Mouse (Mus musculus) stomach, embryonic 16.5 days (tissue): ENCODE measurements at regions not wholly inside any gene's neighbourhood (a gene's known extent, or its start where the extent isn't known, plus 50 kb on each side); places are given as distances from the start of the nearest gene placed in this dataset.

Experiments
- ATAC-seq: fragments of 200-750 bp; cut with Nextera tagmentation; 2 replicates; pipeline ENCODE4 v1.8.0; 2017; ENCODE audit warnings: moderate number of reproducible peaks, moderate TSS enrichment; ENCODE audit not compliant: insufficient read depth, low FRiP score
- H3K27ac ChIP-seq: fragments of 300-500 bp; sonication (generic); 2 replicates; pipeline ENCODE4 v1.5.1; 2014; ENCODE audit warnings: low read length
- H3K27me3 ChIP-seq: fragments of 300-500 bp; sonication (generic); 2 replicates; pipeline ENCODE4 v1.6.1; 2014; ENCODE audit warnings: low read length, control low read depth, mixed read lengths; ENCODE audit not compliant: control insufficient read depth, insufficient read depth
- H3K36me3 ChIP-seq: fragments of 300-500 bp; sonication (generic); 2 replicates; pipeline ENCODE4 v1.6.1; 2014; ENCODE audit warnings: low read length; ENCODE audit not compliant: control insufficient read depth, insufficient read depth
- H3K4me1 ChIP-seq: fragments of 300-500 bp; sonication (generic); 2 replicates; pipeline ENCODE4 v1.6.1; 2014; ENCODE audit warnings: low read length, control low read depth, mixed read lengths; ENCODE audit not compliant: control insufficient read depth, insufficient read depth
- H3K4me2 ChIP-seq: fragments of 300-500 bp; sonication (generic); 2 replicates; pipeline ENCODE4 v1.6.1; 2014; ENCODE audit warnings: low read depth, low read length, mixed read lengths
- H3K4me3 ChIP-seq: fragments of 300-500 bp; sonication (generic); replicated peaks from 2 replicates; pipeline ENCODE4 v1.5.1; 2014; ENCODE audit warnings: mild to moderate bottlenecking, low read length
- H3K9ac ChIP-seq: fragments of 300-500 bp; sonication (generic); 2 replicates; pipeline ENCODE4 v1.6.1; 2014; ENCODE audit warnings: low read length
- H3K9me3 ChIP-seq: fragments of 300-500 bp; sonication (generic); replicated peaks from 2 replicates; pipeline ENCODE4 v1.6.1; 2016; ENCODE audit warnings: low read length, control low read depth; ENCODE audit not compliant: control insufficient read depth
- WGBS: fragments of 180-500 bp; shearing (Covaris S2); extraction: QIAGEN DNeasy Blood & Tissue Kit; methylation state at CpG from one replicate; pipeline ENCODE4 v1.1.7; 2014; 5-methylcytosine and 5-hydroxymethylcytosine counted together

DNA sequence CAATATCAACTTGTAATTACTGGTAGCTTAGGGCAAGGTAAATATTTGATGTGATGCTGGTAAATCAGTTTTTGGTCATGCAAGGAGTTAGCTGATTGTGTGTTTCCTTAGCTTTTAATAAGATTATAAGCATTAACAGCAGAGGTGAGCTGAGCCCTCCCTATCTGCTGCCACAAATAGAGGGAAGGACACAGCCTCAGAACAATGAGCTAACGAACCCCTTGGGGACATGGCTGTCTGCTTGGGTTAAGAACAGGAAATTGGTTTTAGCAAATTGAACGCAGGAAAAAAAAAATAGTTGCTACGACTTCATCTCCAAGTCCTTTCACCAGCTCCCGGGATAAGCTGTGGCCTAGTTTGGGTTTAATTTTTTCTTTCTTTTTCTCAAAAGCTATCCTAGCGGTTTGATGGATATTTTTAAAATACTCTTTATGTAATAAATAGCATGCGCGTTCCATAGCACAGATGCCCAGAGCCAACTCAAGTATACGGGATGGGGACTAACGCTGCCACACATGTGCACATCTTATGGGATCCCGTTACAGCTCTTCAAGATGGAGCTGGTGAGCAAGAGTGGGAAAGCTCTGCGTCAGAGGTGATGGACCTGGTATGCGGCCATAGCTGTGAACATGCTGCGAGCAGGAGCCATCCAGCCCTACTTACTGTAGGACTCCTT lies 236.6 kb downstream of the Atp23 start:
- Histone ChIP-seq H3K4me1 (no peaks in the 10 kb centered on the region), H3K36me3 (no peaks in the 10 kb centered on the region), H3K27ac (no peak overlapping the region), H3K9ac (no peak overlapping the region), H3K4me3 (no peak overlapping the region), H3K9me3 (peaks cover 4% of the 10 kb centered on the region; the same call in 1 of the 2 replicates), H3K27me3 (no peaks in the 10 kb centered on the region), H3K4me2 (no peak overlapping the region)
- ATAC-seq: no peak
- 92% methylated on average over 13 of the region's 13 CpGs for WGBS

DNA sequence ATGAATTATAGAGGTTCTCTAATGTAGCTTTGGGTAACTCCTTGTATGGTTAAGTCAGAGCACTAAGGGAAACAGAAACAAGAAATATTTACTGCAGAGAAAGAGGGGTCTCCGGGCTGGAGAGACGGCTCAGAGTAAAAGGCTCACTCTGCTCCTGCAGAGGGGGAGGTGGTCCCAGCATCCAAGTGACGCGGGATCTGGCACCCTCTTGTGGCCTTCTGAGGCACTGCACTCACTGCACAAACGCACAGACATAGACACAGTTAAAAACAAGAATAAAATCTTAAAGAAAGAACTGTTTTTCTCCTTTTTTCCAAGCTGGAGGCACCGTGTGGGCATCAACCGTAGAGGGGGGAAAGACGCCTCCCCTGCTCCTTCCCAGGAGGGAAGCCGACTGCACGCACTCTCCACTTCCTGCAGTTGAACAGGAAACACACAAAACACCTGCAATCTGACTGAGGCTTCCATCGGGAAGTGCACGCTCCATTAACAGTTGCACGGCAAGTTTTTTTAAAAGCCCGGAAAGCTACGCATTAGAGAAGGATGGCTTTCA lies 237.6 kb downstream of the Atp23 start:
- no peaks in the 10 kb centered on the region for H3K27me3 ChIP-seq
- H3K4me2 ChIP-seq: no peak overlapping the region

DNA sequence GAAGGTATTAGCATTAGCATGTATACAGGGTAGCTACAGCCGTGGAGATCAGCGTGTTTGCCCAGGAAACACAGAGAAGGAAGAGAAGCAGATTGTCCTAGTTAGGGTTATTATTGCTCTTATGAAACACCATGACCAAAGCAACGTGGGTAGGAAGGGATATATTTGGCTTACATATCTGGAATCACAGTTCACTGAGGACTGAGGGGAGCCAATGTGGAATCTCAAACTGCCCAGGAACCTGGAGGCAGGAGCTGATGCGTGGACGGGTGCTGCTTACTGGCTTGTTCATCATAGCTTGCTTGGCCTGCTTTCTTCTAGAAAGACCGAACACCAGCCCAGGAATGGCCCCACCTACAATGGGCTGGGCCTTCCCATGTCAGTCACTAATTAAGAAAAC lies 238.4 kb downstream of the Atp23 start:
- 91% methylated on average over 6 of the region's 6 CpGs for WGBS
- H3K9me3 ChIP-seq: peaks cover 4% of the 10 kb centered on the region; the same call in 1 of the 2 replicates
- no peaks in the 10 kb centered on the region for H3K4me1 ChIP-seq
- no peak overlapping the region for H3K4me3 ChIP-seq
- no peak overlapping the region for H3K4me2 ChIP-seq
- H3K27ac ChIP-seq: no peak overlapping the region
- H3K9ac ChIP-seq: no peak overlapping the region
- H3K27me3 ChIP-seq: no peaks in the 10 kb centered on the region
- ATAC-seq: no peak
- H3K36me3 ChIP-seq: no peaks in the 10 kb centered on the region

More for the DNA sequence above, 237.6 kb downstream of the Atp23 start:
- Histone ChIP-seq H3K36me3 (no peaks in the 10 kb centered on the region), H3K9me3 (peaks cover 4% of the 10 kb centered on the region; the same call in 1 of the 2 replicates), H3K4me1 (no peaks in the 10 kb centered on the region), H3K9ac (no peak overlapping the region), H3K27ac (no peak overlapping the region), H3K4me3 (no peak overlapping the region)
- WGBS: 81% methylated on average over 15 of the region's 15 CpGs
- ATAC-seq: no peak

DNA sequence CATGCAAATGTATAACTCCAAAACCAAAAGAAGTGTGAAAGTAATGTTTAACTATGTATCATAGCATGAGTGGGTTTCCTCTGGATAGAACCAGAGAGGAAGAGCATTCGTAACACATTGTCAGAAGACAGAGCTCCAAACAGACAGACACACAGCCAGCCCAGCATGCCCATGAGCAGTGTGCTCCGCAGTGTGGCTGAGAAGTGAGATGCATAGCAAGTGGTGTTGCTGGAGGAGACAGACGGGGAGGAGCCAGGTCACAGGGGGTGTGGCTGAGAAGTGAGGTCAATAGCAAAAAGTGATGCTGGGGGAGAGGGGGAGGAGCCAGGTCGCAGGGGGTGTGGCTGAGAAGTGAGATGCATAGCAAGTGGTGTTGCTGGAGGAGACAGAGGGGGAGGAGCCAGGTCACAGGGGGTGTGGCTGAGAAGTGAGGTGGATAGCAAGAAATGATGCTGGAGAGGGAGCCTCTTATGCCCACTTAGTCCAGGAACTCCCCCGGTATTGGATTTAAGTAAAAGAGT lies 240.0 kb downstream of the Atp23 start:
- peaks cover 4% of the 10 kb centered on the region; the same call in 1 of the 2 replicates for H3K9me3 ChIP-seq
- no peaks in the 10 kb centered on the region for H3K4me1 ChIP-seq
- no peaks in the 10 kb centered on the region for H3K36me3 ChIP-seq
- WGBS: 61% methylated on average over 5 of the region's 5 CpGs
- H3K27ac ChIP-seq: no peak overlapping the region
- ATAC-seq: no peak
- H3K27me3 ChIP-seq: no peaks in the 10 kb centered on the region
- no peak overlapping the region for H3K9ac ChIP-seq
- no peak overlapping the region for H3K4me3 ChIP-seq
- H3K4me2 ChIP-seq: no peak overlapping the region

DNA sequence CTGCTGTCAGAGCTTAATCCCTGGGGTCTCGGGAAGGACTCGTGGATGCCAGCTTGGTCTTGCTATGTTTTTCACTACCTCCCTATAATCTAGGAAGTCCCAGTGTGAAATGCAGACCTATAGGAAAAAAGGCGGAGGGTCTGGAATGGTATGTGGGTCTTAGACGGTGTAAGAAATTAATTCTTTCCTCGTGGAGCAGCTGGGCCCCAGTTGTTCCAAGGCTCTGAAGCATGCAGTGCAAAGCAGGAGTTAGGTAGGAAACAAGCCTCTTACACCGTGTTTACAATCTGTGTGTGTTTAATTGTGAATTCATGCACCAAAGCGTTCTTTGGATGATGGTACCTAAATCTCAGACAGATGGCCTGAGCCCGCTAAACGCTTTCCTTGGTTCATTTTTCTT lies 241.1 kb downstream of the Atp23 start:
- peaks cover 4% of the 10 kb centered on the region; the same call in 1 of the 2 replicates for H3K9me3 ChIP-seq
- no peak overlapping the region for H3K4me2 ChIP-seq
- no peak overlapping the region for H3K9ac ChIP-seq
- H3K27ac ChIP-seq: no peak overlapping the region
- no peaks in the 10 kb centered on the region for H3K4me1 ChIP-seq
- H3K4me3 ChIP-seq: no peak overlapping the region
- no peak for ATAC-seq
- no peaks in the 10 kb centered on the region for H3K36me3 ChIP-seq
- no peaks in the 10 kb centered on the region for H3K27me3 ChIP-seq
- WGBS: 73% methylated on average over 9 of the region's 9 CpGs

DNA sequence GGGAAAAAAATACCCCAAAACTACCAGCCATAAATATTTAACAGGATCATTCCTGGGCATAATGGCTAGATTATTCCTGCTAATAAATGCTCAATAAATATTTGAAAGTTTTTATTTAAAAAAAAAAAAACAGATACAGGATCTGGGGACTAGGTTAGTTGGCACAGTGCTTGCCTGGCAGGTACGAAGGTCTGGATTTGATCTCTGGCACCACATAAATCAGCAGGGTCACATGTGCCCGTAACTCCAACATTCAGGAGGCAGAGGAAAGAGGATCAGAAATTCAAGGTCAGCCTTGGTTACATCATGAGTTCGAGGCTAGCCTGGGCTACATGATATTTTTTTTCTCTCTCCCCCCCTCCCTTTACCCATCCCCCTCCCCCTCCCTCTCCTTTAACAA lies 248.5 kb downstream of the Atp23 start:
- no peak for ATAC-seq
- 82% methylated on average over 3 of the region's 3 CpGs for WGBS

DNA sequence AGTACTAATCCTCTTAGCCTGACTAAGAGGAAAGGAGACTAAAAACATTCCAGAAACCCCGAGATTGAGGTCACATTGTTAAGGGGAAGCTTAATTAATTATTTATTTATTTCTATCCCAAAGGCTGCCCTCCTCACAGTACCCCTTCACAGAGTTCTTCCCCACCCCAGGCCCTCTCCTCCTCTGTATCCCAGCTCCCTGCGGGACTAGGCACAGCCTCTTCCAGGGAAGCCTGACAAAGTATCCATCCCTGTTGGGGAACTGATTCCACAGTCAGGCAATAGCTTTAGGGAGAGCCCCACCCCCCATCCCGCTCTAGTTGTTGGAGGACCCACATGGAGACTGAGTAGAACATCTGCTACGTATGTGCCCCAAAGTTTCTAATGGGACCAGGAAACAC lies 254.6 kb downstream of the Atp23 start:
- 54% methylated on average over 4 of the region's 4 CpGs for WGBS
- H3K9ac ChIP-seq: no peak overlapping the region

More for the DNA sequence above, 248.5 kb downstream of the Atp23 start:
- Histone ChIP-seq H3K4me2 (no peak overlapping the region), H3K36me3 (no peaks in the 10 kb centered on the region), H3K4me3 (no peak overlapping the region), H3K9ac (no peak overlapping the region), H3K4me1 (no peaks in the 10 kb centered on the region), H3K27ac (no peak overlapping the region), H3K9me3 (no peaks in the 10 kb centered on the region), H3K27me3 (no peaks in the 10 kb centered on the region)

DNA sequence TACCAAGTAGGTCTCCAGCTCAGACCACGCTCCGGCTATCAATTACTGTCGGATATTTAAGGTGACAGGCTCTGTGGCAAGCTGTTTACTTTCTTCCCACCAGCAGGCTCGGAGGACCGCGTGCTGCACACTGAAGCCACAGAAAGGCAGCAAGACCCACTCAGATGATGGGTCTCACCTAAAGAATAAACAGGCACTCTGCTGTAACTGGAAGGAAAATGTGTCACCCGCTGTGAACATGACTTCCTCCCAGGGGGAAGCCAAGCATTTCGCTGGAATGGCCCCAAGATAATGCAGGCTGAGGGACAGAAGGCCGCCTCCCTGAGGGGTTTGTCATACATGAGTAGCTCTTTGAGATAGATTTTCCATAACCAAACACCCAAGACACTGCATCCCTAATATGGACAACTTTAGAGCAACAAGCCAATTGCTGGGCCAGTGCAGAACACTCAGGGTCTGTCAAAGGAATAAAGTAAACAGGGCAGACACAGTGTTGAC lies 259.3 kb downstream of the Atp23 start:
- WGBS: 10% methylated on average over 9 of the region's 9 CpGs
- H3K27ac ChIP-seq: no peak overlapping the region
- H3K4me1 ChIP-seq: 0 out of 2 replicates have a peak, but pooled peaks cover 9% of the 10 kb centered on the region
- H3K9me3 ChIP-seq: no peaks in the 10 kb centered on the region
- peak; percentile 58; the same call in 1 of the 2 replicates for ATAC-seq
- no peaks in the 10 kb centered on the region for H3K36me3 ChIP-seq
- H3K4me3 ChIP-seq: no peak overlapping the region
- H3K27me3 ChIP-seq: no peaks in the 10 kb centered on the region
- H3K4me2 ChIP-seq: 0 out of 2 replicates have a peak overlapping the region, but pooled peaks have one; percentile 1
- no peak overlapping the region for H3K9ac ChIP-seq

More for the DNA sequence above, 254.6 kb downstream of the Atp23 start:
- Histone ChIP-seq H3K27me3 (no peaks in the 10 kb centered on the region), H3K9me3 (no peaks in the 10 kb centered on the region), H3K4me2 (no peak overlapping the region), H3K4me1 (0 out of 2 replicates have a peak, but pooled peaks cover 6% of the 10 kb centered on the region), H3K36me3 (no peaks in the 10 kb centered on the region), H3K4me3 (no peak overlapping the region), H3K27ac (no peak overlapping the region)
- no peak for ATAC-seq

DNA sequence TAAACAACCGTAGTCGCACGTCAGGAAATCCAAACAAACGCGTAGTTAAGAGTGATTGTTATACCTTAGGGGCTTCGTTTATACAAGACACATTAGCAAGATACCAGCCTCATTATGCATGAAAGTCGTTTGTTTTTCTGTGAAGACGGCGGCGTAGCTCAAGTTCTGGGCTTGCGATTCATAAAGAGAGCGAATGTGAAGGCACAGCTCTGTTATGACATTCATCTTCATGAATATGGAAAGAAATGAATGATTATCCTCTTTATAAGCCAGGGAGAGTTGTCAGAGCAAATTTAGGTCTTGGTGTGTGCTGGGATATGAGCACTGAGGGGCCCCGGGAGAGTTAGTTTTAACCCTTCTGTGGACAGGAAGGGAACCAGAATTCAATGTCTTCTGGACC lies 266.4 kb downstream of the Atp23 start:
- ATAC-seq: no peak
- Histone ChIP-seq H3K9me3 (no peaks in the 10 kb centered on the region), H3K4me3 (no peak overlapping the region), H3K27ac (no peak overlapping the region), H3K4me2 (no peak overlapping the region), H3K27me3 (no peaks in the 10 kb centered on the region), H3K9ac (no peak overlapping the region), H3K4me1 (0 out of 2 replicates have a peak, but pooled peaks cover 4% of the 10 kb centered on the region), H3K36me3 (no peaks in the 10 kb centered on the region)
- WGBS: 14% methylated on average over 13 of the region's 13 CpGs
